Mouse (Mus musculus) T-helper 17 cell (primary cell): ENCODE measurements around the gene Gm13199.

Experiments
- in situ Hi-C, 2 experiments: fragments of 300-600 bp; cut with MboI, MseI; formaldehyde crosslinking; loops; 1 replicate in 1 of 2; 2 replicates in 1 of 2; pipeline ENCODE4 v1.15.1; 2025; ENCODE audit warnings: high pct_unique_total_duplicates in 2 of 2

Gm13199 gene

GRCm38 (mm10) chr2:5824213-5824612, 38.5 kb downstream of the Gm13199 start:
- in situ Hi-C loops, result no loop called here

- in situ Hi-C loops, result no loop called here
Observed at GRCm38 (mm10) chr2:5822449-5822848, 40.3 kb downstream of the Gm13199 start.

- in situ Hi-C loops, result no loop called here
Observed at GRCm38 (mm10) chr2:5821264-5821663, 41.5 kb downstream of the Gm13199 start.
